Mouse (Mus musculus) E14TG2a.4 (cell line): ENCODE results near the gene 2310039H08Rik.

ENCODE experiments used
- CTCF ChIP-seq: conservative IDR thresholded peaks from 2 replicates; pipeline ENCODE4 v1.5.1; 2014; ENCODE audit warnings: low read length
- POU5F1 ChIP-seq: IDR thresholded peaks from 2 replicates; pipeline ENCODE4 v1.6.1; 2014; ENCODE audit warnings: low read length, borderline replicate concordance

GRCm38 (mm10) chr17:46758753-46759152 is 13.7 kb upstream of the 2310039H08Rik start:
- TF ChIP-seq CTCF (no peak), POU5F1 (no peak)
